Mouse (Mus musculus) forebrain, embryonic 12.5 days (tissue): ENCODE measurements around the gene 1700001C19Rik. TPM values are rescaled to one million over a fixed set of nuclear protein-coding genes. Genes with fewer than 3 reads are reported as not detected.

Source experiments
- ATAC-seq: fragments of 200-750 bp; cut with Nextera tagmentation; 2 replicates; pipeline ENCODE4 v1.8.0; 2017; ENCODE audit warnings: moderate TSS enrichment; ENCODE audit not compliant: low FRiP score
- H3K27ac ChIP-seq: fragments of 300-500 bp; sonication (generic); 2 replicates; pipeline ENCODE4 v1.5.1; 2016; ENCODE audit warnings: mild to moderate bottlenecking
- H3K27me3 ChIP-seq: fragments of 300-500 bp; sonication (generic); 2 replicates; pipeline ENCODE4 v1.6.1; 2016; ENCODE audit warnings: mild to moderate bottlenecking
- H3K36me3 ChIP-seq: fragments of 300-500 bp; sonication (generic); replicated peaks from 2 replicates; pipeline ENCODE4 v1.6.1; 2016; ENCODE audit warnings: mild to moderate bottlenecking
- H3K4me1 ChIP-seq: fragments of 300-500 bp; sonication (generic); 2 replicates; pipeline ENCODE4 v1.6.1; 2016
- H3K4me2 ChIP-seq: fragments of 300-500 bp; sonication (generic); 2 replicates; pipeline ENCODE4 v1.6.1; 2016; ENCODE audit warnings: mild to moderate bottlenecking, moderate library complexity
- H3K4me3 ChIP-seq: fragments of 300-500 bp; sonication (generic); replicated peaks from 2 replicates; pipeline ENCODE4 v1.5.1; 2016; ENCODE audit warnings: mild to moderate bottlenecking
- H3K9ac ChIP-seq: fragments of 300-500 bp; sonication (generic); 2 replicates; pipeline ENCODE4 v1.6.1; 2016; ENCODE audit warnings: mild to moderate bottlenecking
- H3K9me3 ChIP-seq: fragments of 300-500 bp; sonication (generic); 2 replicates; pipeline ENCODE4 v1.6.1; 2016
- WGBS: fragments of 180-500 bp; shearing (Covaris S2); methylation state at CpG from one replicate; pipeline ENCODE4 v1.1.7; 2016; 5-methylcytosine and 5-hydroxymethylcytosine counted together
- polyA plus RNA-seq: library from polyadenylated mRNA; unstranded; fragments of >200 nt; fragmentation: Nextera tagmentation; extraction: Ambion mirVana; gene quantifications from 2 replicates; pipeline ENCODE4 v1.2.1, GENCODE M21; 2016

1700001C19Rik gene
- polyA plus RNA-seq, 1 experiment from 2014 or later = 0.31 TPM

- Histone ChIP-seq H3K9ac (no peak overlapping the region), H3K4me1 (no peaks in the 10 kb centered on the region), H3K4me3 (no peak overlapping the region), H3K4me2 (no peak overlapping the region), H3K9me3 (no peaks in the 10 kb centered on the region), H3K36me3 (no peaks in the 10 kb centered on the region), H3K27ac (no peak overlapping the region), H3K27me3 (peaks cover 18% of the 10 kb centered on the region)
- no peak for ATAC-seq
- 87% methylated on average over 3 of the region's 3 CpGs for WGBS
Measured at GRCm38 (mm10) chr17:47459341-47459919, 22.3 kb upstream of the 1700001C19Rik start.

DNA sequence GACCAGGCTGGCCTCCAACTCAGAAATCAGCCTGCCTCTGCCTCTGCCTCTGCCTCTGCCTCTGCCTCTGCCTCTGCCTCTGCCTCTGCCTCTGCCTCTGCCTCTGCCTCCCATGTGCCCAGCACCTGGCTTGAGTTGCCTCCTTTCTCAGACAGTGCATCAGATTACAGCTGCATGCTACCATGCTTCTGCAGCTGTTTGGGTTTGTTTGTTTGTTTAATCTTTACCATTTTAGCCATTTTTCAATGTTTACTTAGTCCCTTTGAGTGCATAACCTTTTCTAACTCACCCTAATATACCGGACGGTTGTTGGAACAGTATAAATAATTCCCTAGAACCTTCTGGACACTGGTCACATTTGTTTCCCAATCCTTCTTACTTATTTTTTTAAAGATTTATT lies 21.8 kb upstream of the 1700001C19Rik start:
- WGBS = 93% methylated on average over 2 of the region's 2 CpGs
- no peak overlapping the region for H3K27ac ChIP-seq
- peaks cover 14% of the 10 kb centered on the region for H3K27me3 ChIP-seq
- no peak overlapping the region for H3K4me3 ChIP-seq
- no peaks in the 10 kb centered on the region for H3K9me3 ChIP-seq
- no peaks in the 10 kb centered on the region for H3K4me1 ChIP-seq
- no peak for ATAC-seq
- H3K36me3 ChIP-seq = no peaks in the 10 kb centered on the region
- no peak overlapping the region for H3K4me2 ChIP-seq
- no peak overlapping the region for H3K9ac ChIP-seq

- no peak for ATAC-seq
- no peaks in the 10 kb centered on the region for H3K36me3 ChIP-seq
- no peak overlapping the region for H3K27ac ChIP-seq
- no peak overlapping the region for H3K4me2 ChIP-seq
- peaks cover 10% of the 10 kb centered on the region for H3K27me3 ChIP-seq
- no peaks in the 10 kb centered on the region for H3K9me3 ChIP-seq
- no peak overlapping the region for H3K9ac ChIP-seq
- 87% methylated on average over 13 of the region's 13 CpGs for WGBS
- no peaks in the 10 kb centered on the region for H3K4me1 ChIP-seq
- H3K4me3 ChIP-seq = no peak overlapping the region
Measured at GRCm38 (mm10) chr17:47458310-47458709, 21.1 kb upstream of the 1700001C19Rik start.

GRCm38 (mm10) chr17:47454675-47455074 lies 17.5 kb upstream of the 1700001C19Rik start:
- Histone ChIP-seq H3K36me3 (no peaks in the 10 kb centered on the region), H3K4me3 (no peak overlapping the region), H3K4me1 (no peaks in the 10 kb centered on the region), H3K27ac (no peak overlapping the region), H3K4me2 (no peak overlapping the region), H3K27me3 (no peaks in the 10 kb centered on the region), H3K9ac (no peak overlapping the region), H3K9me3 (no peaks in the 10 kb centered on the region)
- ATAC-seq = no peak
- WGBS = 74% methylated on average over 8 of the region's 8 CpGs

DNA sequence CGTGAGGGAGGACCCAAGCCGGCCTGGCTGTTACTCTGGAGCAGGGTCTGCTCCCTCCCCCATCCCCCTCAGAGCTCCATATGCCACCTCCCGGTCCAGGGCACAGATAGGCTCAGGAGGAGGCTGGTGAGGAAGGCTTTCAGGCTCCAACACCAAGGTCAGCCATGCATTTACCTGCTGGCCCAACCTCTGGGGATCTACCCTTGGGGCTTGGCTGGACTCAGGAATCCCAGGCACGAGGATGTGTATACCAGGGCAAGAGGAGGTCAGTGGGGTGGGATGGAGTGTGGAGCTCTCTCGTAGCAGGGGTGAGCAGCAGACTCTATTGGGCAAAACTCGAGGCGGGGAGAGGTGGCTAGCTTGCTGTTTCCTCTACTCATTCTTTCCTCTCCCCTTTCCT lies 15.7 kb upstream of the 1700001C19Rik start:
- WGBS = 67% methylated on average over 7 of the region's 7 CpGs
- H3K36me3 ChIP-seq = no peaks in the 10 kb centered on the region
- ATAC-seq = no peak
- no peak overlapping the region for H3K9ac ChIP-seq
- no peaks in the 10 kb centered on the region for H3K27me3 ChIP-seq
- H3K4me1 ChIP-seq = no peaks in the 10 kb centered on the region
- no peaks in the 10 kb centered on the region for H3K9me3 ChIP-seq
- H3K27ac ChIP-seq = no peak overlapping the region
- no peak overlapping the region for H3K4me3 ChIP-seq
- H3K4me2 ChIP-seq = no peak overlapping the region

DNA sequence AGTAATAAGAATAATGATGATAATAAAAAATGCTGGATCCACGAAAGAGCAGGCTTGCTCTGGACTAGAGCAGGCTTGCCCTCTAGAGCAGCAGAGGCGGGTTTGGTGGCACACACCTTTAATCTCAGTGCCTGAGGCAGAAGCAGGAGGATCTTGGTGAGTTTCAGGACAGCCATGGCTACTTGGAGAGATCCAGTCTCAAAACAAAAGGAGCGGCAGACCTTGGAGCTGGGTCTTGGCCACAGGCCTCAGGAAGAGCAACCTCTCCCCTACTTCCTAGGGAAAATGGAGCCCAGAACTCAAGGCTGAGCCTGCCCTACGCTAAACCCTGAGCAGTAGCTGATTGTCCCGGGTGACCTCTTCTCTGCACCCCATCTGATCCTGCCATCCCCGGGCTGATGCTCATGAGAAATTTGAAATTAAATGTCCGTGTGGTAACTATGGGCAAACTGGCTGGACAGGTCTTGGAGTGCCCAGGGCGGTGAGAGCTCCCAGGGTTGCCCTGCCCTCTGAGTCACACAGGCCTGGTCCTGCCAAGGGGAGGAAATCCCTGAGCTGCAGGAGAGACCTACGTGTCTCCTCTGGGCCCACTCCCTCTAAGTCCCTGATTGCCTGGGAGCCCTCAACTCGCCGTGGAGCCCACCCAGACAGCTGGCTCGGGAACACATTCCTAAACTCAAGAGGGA lies 13.8 kb upstream of the 1700001C19Rik start:
- no peak overlapping the region for H3K27ac ChIP-seq
- H3K9ac ChIP-seq = no peak overlapping the region
- no peak for ATAC-seq
- H3K4me2 ChIP-seq = no peak overlapping the region
- H3K4me3 ChIP-seq = no peak overlapping the region
- H3K9me3 ChIP-seq = no peaks in the 10 kb centered on the region
- no peaks in the 10 kb centered on the region for H3K36me3 ChIP-seq
- 76% methylated on average over 12 of the region's 12 CpGs for WGBS
- no peaks in the 10 kb centered on the region for H3K27me3 ChIP-seq
- H3K4me1 ChIP-seq = no peaks in the 10 kb centered on the region

DNA sequence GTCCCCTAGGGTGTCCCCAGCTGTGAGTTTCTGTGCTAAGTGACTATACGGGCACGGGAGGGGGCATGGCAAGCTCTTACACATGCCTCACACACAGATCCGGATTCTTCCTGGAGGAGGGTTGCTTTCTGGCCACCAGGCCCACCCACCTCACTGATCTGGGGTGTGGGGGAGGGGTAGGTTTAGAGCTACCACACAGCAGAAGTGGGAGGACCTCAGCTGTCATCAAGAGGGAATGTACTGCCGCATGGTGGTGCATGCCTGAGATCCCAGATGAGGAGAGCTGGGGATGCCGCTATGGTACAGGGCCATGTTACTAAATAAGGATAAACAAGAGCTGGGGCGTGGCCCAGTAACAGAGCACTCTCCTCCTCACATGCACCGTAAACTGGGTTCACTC lies 13.1 kb upstream of the 1700001C19Rik start:
- Histone ChIP-seq H3K27me3 (no peaks in the 10 kb centered on the region), H3K36me3 (no peaks in the 10 kb centered on the region), H3K9me3 (no peaks in the 10 kb centered on the region), H3K4me3 (no peak overlapping the region), H3K4me1 (no peaks in the 10 kb centered on the region), H3K27ac (no peak overlapping the region), H3K9ac (no peak overlapping the region), H3K4me2 (no peak overlapping the region)
- WGBS = 44% methylated on average over 7 of the region's 7 CpGs
- no peak for ATAC-seq

GRCm38 (mm10) chr17:47449432-47449831 lies 12.3 kb upstream of the 1700001C19Rik start:
- 76% methylated on average over 5 of the region's 5 CpGs for WGBS
- no peaks in the 10 kb centered on the region for H3K27me3 ChIP-seq
- H3K36me3 ChIP-seq = no peaks in the 10 kb centered on the region
- H3K4me3 ChIP-seq = no peak overlapping the region
- no peak overlapping the region for H3K27ac ChIP-seq
- ATAC-seq = no peak
- H3K4me1 ChIP-seq = no peaks in the 10 kb centered on the region
- H3K9me3 ChIP-seq = no peaks in the 10 kb centered on the region
- H3K4me2 ChIP-seq = no peak overlapping the region
- H3K9ac ChIP-seq = no peak overlapping the region

DNA sequence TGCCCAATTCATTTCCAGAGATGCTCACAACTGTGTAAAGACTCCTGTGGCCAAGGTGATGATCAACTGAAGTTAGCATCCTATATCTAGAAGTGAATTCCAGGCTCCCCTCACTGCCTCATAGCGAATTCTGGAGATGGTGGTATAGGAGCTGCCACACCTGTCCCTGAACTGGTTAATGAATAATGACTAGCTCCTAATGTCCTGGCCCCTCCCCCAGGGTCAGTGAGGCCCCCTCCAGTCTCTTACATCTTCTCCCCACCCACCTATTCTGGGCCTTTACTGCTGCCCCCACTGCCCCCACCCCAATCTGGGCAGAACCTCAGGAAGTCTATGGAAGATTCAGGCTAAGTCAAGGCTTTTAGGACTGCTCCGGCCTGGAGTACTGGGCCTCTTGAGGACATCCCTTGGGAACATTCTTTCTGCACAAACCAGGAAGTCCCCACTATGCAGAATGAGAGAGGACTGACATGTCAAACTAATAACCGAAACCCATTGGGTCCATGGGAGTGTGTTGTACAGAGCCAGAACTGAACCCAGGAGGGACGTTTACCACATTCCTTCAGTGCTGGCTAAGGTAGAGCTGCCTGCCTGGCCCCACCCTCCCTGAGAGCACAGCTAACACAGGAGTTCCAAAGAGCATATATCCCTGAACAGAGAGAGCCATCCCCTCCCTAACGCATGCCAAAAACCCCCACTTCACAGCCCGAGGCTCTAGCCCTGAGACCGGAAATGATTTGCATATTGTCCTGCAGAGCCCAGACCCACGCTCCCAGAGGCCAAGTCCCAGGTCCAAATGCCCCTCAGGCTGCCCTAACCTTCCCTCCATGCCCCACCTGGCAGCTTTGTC lies 11.6 kb upstream of the 1700001C19Rik start:
- 51% methylated on average over 8 of the region's 8 CpGs for WGBS
- H3K4me1 ChIP-seq = no peaks in the 10 kb centered on the region
- no peak for ATAC-seq
- no peaks in the 10 kb centered on the region for H3K27me3 ChIP-seq
- no peak overlapping the region for H3K4me3 ChIP-seq
- H3K9me3 ChIP-seq = no peaks in the 10 kb centered on the region
- H3K36me3 ChIP-seq = no peaks in the 10 kb centered on the region
- no peak overlapping the region for H3K4me2 ChIP-seq
- H3K9ac ChIP-seq = no peak overlapping the region
- no peak overlapping the region for H3K27ac ChIP-seq

GRCm38 (mm10) chr17:47446561-47446960 lies 9.4 kb upstream of the 1700001C19Rik start:
- H3K9ac ChIP-seq = no peak overlapping the region
- ATAC-seq = no peak
- 90% methylated on average over 11 of the region's 11 CpGs for WGBS
- no peaks in the 10 kb centered on the region for H3K9me3 ChIP-seq
- H3K27me3 ChIP-seq = peaks cover 4% of the 10 kb centered on the region; the same call in 1 of the 2 replicates
- H3K27ac ChIP-seq = no peak overlapping the region
- H3K4me3 ChIP-seq = no peak overlapping the region
- H3K36me3 ChIP-seq = no peaks in the 10 kb centered on the region
- H3K4me1 ChIP-seq = peaks cover 5% of the 10 kb centered on the region; the same call in 1 of the 2 replicates
- H3K4me2 ChIP-seq = no peak overlapping the region

DNA sequence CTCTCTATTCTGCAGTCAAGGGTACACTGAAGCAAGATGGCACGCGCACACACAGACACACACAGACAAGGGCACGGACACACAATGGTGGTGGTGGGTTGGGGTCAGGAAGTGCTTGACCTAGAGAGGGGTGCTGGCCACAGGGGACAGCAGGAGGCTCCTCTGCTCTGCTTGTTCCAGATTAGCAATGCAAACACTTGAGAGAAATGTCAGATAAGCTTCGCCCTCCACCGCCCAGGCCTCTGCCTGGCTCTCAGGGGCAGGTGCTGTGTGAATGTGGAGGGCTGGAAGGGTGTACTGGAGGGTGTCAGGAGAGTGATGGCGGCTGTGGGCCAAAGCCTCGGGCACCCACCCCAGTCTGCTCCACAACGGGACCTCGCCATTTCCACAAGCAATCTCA lies 8.8 kb upstream of the 1700001C19Rik start:
- Histone ChIP-seq H3K4me1 (peaks cover 7% of the 10 kb centered on the region; the same call in 1 of the 2 replicates), H3K9me3 (no peaks in the 10 kb centered on the region), H3K4me2 (no peak overlapping the region), H3K27me3 (peaks cover 4% of the 10 kb centered on the region; the same call in 1 of the 2 replicates), H3K36me3 (no peaks in the 10 kb centered on the region), H3K27ac (no peak overlapping the region), H3K9ac (no peak overlapping the region), H3K4me3 (no peak overlapping the region)
- WGBS = 82% methylated on average over 9 of the region's 9 CpGs
- ATAC-seq = no peak

GRCm38 (mm10) chr17:47445518-47445917 lies 8.3 kb upstream of the 1700001C19Rik start:
- no peak overlapping the region for H3K9ac ChIP-seq
- H3K9me3 ChIP-seq = no peaks in the 10 kb centered on the region
- H3K27ac ChIP-seq = no peak overlapping the region
- H3K4me2 ChIP-seq = no peak overlapping the region
- no peak overlapping the region for H3K4me3 ChIP-seq
- H3K36me3 ChIP-seq = no peaks in the 10 kb centered on the region
- peaks cover 9% of the 10 kb centered on the region; the same call in 1 of the 2 replicates for H3K27me3 ChIP-seq
- 81% methylated on average over 11 of the region's 11 CpGs for WGBS
- no peak for ATAC-seq
- peaks cover 10% of the 10 kb centered on the region for H3K4me1 ChIP-seq
